Mouse (Mus musculus): ENCODE data around the gene Usf3. TPM values are rescaled to one million over a fixed set of nuclear protein-coding genes. Genes with fewer than 3 reads are reported as not detected.

Gene Usf3
- total RNA-seq (2021), result 10 to 100 TPM; 35.8 to 35.9 TPM
- long read RNA-seq, experiment 1, full-length matches to known transcripts, result 1 of 10 reads
- long read RNA-seq, experiment 1, partial matches to known transcripts, result 0 of 10 reads
- long read RNA-seq, experiment 1, other reads (novel, unspliced or antisense), result 9 of 10 reads
- long read RNA-seq, experiment 2, partial matches to known transcripts, result 0 of 2 reads
- long read RNA-seq, experiment 2, other reads (novel, unspliced or antisense), result 2 of 2 reads

DNA sequence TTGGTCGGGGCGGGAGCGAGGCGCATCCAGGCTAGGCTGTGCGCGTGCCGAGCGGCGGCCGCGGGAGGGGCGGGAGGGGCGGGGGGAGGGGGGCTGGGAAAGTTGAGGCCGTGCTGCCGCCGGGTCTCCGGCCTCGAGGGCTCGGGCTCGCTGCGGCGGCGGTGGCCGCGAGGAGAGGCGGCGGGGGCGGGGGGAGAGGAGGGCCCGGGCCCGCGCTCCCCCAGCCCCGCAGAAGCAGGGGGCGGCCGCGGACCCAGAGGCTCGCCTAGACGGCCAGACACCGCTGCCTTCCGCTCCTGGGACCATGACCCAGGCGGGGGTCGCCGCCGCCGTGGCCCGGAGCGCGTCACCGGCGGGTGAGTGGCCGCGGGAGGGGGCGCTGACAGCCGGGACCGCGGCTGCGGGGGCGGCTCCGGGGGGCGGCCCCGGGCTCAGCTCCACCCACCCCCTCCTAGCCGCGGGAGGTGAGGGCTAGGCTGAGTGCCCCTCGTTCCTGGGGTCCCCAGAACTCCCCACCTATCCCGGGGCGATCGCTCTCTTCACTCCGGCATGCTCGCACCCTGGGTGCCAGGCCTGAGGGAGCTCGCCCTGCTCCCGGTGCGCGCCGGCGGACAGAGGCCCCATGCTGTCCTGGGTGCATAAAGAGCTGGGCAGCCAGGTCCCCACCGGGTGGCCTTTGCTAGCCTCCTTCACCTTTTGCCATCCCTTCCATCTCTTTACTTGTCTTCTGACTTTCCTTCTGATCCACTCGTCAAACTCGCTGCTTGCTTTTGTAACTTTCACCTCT, at the start of gene Usf3:
TSS of gene Usf3 (plus strand) at position 92 of the 787 bp plus-strand sequence.
- peak; percentile 23 to 44 for DNase-seq (ENCODE audit: low spot score in 2 of 2)

DNA sequence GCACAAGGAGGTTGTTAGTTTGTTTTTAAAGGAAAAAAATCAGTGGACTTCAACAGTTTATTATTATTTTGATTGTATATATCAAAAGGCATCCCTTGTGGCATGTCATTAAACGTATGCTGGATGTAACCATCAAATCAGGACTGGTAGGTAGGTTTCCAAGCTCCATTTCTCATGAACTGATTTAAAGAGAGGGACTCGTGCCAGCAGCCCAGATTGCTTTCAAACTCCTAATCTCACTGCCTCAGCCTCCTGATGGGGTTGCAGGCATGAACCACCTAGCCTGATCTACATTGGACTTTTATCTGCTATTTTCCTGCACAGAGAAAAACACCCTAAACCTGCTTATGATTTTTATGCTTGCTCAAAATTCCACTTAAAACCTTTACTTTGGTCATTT, 49.3 kb upstream of the Usf3 start:
- DNase-seq (ENCODE audit: low spot score in 2 of 2), result peak in 1 of 2 experiments; percentile 38

DNA sequence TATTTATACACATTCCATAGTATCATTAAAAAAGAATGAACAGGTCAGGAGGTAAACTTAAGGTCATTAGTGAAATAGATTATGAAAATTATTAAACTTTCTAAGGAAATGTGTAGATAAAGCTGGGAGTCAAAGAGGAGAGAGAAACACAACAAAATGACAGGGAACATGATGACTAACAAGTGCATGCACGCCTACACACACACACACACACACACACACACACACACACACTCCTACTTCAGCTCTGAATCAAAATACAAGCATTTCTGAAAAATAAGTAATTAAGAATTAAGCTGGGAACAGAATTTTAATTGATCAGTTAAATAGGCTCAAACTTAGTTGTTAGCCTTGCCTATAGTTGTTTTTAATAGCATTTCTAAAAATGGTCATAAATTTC, 48.3 kb upstream of the Usf3 start:
- no peak for DNase-seq (ENCODE audit: low spot score in 2 of 2)

DNA sequence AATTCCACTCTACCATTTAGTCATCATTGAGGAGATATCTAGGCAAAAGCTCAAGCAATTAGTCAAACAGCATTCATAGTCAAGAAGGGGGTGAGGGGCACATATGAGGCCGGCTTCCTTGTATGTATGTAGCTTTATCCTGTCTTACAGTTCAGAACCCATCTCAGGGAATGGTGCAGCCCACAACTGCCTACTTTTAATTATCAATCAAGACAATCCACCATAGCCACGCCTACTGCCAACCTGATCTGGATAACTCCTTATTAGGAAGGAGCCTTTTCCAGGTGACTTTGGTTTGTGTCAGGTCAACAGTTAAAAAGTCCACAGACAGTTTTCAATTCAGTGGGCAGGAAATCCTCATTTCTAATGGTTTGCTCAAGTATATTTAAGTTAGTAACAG, 47.6 kb upstream of the Usf3 start:
- no peak for DNase-seq (ENCODE audit: low spot score in 2 of 2)

DNA sequence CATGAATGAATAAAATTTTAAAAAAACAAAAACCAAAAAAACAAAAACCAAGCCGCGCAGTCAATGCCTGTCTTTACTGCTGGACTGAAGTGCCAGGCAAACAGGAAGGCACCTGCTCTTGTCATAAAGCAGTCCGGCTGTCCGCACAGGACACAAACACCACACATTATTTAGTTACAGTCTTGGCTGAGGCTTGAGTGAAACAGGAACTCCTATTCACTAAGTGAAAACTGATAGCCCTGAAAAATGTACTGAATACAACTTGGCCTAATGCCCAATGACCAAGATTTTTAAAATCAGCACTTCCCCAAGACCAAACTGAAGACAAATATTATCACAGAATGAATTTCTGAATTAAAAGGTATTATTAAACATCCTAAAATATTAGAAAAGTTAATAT, 46.6 kb upstream of the Usf3 start:
- no peak for DNase-seq (ENCODE audit: low spot score in 2 of 2)

DNA sequence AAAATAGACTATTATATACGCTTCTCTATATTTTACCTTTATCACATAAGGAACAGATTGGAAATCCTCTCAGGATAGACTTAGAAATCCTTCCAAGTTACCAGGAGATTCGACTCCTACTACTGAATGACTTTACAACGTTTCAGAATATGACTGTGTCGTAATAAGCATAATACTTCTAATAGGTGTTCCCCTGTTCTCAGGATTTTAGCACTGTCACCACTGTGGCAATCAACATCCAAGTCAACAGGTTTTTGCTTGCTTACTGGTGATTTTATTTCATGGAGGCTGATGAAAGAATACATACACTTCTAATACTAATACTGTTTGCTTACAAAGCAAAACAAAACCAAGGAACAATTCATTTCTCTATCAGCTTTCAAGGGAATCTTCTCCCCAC, 40.7 kb upstream of the Usf3 start:
- DNase-seq (ENCODE audit: low spot score in 2 of 2), result no peak

DNA sequence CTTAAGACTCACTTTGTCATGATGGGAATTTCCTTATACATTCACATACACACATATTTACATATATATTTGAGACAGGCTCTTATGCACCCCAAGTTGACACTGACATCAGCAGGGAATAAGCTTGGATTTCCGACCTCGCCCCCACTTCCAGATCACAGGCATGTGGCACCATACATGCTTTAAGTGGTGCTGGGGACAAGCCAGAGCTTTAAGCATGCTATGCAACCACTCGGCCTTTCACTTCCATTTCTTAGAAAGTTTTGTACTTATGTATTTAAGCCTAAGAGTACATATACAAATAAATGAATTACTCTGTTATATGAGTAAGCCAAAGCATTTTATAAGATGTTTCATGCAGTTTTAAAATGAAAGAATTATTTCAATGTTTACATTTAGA, 39.9 kb upstream of the Usf3 start:
- no peak for DNase-seq (ENCODE audit: low spot score in 2 of 2)

DNA sequence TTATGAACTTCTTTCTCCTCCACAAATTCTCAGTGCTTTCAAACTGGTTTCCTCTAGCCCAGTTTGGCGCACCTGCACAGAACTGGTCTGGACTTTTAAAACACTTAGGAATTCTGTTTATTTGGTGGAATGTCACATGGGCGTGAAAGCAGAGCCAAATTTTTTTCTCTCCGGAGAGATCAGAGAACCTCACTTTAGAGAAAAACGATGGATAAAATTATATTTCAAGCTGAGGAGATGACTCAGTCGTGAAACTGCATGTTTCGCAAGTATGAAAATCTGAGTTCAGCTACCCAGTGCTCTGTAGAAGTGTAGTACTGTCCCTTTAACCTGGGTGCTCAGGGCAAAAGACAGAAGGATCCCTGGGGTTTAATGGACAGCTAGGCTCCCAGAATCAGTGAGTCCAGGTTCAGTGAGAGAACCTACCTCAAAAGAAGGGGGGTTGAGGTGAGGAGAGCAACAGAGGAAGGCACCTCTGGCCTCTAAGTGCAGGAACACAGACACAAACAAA, 36.5 kb upstream of the Usf3 start:
- no peak for DNase-seq (ENCODE audit: low spot score in 2 of 2)

DNA sequence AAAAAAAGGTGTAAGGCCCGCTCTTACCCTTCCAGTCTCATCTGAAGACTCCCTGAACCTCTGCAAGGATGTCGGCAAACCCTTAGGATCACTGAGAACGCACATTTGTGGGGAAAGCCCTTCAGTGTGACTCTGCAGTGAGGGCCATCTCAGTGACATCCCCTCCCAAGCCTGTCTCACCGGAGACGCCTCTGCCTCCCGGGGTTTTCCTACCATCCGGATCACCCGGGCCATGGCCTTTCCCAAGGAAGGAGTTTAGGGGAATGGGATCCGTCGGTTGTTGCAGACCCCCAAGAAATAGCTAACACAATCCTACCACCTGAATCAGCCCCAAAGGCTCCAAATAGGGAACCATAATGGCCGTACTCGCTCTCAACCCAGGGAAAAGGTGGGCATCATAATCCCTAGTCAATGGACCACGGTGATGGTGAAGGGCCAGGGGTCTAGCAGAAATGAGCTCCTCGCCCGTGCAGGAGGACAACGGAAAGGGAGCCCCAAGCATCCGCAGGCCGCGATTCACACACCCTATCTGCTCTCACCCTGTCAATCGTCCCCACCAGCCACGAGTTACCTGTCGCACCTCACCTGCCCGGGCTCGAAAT, 34.6 kb upstream of the Usf3 start:
- no peak for DNase-seq (ENCODE audit: low spot score in 2 of 2)

DNA sequence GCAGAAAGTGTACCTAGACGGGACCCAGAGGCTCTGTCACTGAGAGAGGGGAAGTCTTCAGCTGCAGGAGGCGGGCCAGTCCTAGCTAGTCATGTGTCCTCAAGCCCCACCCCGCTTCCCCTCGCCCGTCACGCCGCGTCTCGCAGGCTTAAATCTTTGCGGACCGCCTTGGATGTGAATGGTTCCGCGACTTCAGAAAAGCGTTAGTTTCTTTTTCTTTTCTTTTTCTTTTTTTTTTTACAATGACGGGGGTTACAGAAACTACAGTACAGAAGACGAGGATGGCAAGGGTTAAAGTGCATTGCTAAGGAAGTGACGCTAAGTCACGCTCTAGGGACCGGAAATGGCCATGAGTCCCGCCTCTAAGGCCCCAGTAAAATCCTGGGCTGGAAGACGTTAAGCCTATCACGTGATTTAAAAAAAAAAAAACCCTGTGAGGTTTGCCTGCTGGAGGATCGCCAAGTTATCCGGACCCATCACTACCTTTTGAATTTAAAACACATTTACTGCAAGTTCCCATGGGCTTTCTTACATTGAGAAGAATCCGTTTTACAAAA, 34.0 kb upstream of the Usf3 start:
- DNase-seq (ENCODE audit: low spot score in 2 of 2), result peak; percentile 83

DNA sequence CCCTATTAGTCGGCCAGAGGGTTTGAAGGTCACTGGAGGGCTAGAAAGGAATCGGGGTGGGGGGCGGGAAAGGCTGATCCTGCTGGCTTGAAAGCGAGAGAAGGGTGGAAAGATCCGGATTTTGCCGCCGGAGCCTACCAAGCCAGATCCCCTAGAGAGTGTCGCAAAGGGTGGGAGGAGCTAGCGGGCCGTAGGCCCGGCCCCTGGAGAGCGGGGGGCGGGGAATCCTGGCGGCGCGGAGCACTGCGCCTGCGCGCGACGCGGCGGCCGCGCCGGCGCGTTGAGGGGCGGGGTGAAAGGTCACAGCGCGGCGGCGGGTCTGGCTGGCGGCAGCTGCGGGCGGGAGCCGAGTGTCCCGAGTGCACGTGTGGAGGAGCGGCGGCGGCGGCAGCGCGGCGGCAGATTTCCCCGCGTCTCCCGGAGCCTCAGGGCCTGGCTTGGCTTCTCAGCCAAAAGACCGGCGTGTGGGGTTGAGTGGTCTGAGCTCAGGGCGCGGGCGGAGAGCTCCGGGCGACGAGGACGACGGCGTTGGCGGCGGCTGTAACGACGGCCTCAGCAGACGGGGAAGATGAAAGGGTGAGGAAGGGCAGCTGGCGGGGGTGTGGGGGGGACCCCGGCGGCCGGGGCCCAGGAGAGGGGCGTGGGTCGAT, 33.4 kb upstream of the Usf3 start, which contains the start of the genes Atp6v1a and Naa50:
TSS of gene Atp6v1a (minus strand) at position 170 of the 650 bp plus-strand sequence.
TSS of gene Naa50 (plus strand) at position 295 of the 650 bp plus-strand sequence.
- peak; percentile 83 to 94 for DNase-seq (ENCODE audit: low spot score in 2 of 2)

DNA sequence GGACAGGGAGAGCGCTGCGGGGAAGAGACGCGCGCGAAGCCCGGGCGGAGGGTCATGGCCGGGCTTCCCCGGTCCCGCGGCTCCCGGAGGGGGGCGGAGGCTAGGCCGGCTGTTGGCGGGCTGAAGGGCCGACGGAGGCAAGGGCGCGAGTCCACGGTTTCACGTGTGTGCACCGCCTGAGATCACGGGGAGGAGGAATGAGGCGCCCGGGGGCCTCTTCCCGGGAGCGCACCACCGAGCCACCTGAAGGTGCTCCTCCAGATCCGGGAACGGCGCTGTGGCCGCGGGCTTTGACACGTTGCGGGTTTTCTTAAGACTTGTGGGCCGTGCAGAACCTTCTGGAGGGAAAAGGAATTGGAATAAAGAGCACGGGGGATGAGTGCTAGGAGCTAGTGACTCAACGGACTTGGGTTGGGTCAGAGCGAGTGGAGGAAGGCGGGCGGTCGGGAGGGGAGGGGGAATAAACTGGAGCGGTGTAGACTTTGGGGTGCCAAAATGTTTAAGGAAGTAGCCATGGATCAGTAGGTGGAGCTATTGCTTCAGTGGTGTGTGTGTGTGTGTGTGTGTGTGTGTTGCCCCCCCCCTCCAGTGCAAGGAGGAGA, 32.8 kb upstream of the Usf3 start:
- DNase-seq (ENCODE audit: low spot score in 2 of 2), result peak; percentile 48 to 58

DNA sequence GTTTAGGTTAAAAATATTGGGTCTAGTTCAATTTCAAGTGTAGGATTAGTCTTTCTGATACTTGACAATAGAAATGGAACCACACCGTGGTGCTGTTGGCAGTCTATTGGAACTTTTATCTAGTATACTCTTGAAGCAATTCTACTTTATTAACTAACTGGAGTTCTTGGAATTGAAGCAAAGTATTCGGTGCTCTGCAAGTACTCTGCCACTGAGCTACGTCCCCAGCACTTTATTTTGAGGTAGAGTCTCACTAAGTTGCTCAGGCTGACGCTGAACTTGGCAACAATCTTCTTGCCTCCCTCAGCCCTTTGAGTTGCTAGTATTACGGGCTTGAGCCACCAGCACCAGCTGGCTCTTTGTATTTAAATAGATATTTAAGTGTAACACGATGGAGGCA, 31.6 kb upstream of the Usf3 start:
- DNase-seq (ENCODE audit: low spot score in 2 of 2), result peak in 1 of 2 experiments; percentile 31

DNA sequence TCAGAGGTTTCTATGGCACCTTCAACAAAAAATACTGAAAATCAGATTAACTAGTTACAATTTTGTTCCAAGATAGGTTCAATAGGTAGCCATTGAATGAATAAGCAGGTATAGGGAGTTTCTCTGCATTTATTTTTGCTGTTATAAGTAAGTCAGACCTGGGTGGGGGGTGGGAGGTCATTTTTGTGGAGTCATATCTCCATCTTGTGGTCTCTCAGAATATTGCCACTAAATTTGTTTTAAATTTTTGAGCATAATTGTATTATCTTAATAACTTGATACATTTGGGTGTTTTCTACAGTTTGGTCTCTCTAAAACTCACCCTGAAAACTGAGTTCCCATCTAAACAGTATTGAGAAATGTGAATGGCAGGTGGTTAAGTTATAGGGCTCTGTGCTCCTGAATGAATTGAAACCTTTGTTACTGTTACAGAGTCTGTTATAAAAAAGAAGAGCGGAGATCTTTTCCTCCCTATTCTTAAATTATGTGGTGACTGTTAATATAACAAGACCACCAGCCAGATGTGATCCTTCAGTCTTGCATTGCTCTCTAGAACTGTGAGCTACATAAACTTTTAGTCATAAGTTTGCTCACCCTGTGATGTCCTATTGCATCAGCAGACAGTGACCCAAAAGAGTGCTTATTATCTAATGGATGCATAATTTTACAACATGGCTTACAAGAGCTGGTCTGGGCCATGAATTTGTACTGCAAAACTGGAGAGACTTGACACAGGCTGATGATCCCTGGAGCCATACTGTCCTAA, 23.9 kb upstream of the Usf3 start:
- DNase-seq (ENCODE audit: low spot score in 2 of 2), result no peak

DNA sequence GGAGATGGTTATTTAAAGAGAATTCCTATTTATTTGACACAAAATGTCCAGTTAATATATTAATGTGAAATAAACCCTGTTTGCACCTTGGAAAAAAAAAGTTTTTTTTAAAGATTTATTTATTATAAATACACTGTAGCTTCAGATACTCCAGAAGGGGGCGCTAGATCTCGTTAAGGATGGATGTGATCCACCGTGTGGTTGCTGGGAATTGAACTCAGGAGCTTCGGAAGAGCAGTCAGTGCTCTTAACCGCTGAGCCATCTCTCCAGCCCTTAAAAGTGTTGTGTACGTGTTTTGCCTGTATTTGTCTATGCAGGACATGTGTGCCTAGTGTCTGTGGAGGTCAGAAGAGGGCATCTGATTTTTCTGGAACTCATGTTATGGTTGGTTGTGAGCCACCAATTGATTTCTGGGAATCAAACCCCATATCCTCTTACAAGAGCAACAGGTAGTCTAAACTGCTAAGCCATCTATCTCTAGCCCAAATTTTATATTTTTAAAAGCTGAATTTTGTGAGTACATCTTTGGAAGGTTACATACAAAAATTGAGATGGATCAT, 18.5 kb upstream of the Usf3 start:
- no peak for DNase-seq (ENCODE audit: low spot score in 2 of 2)

DNA sequence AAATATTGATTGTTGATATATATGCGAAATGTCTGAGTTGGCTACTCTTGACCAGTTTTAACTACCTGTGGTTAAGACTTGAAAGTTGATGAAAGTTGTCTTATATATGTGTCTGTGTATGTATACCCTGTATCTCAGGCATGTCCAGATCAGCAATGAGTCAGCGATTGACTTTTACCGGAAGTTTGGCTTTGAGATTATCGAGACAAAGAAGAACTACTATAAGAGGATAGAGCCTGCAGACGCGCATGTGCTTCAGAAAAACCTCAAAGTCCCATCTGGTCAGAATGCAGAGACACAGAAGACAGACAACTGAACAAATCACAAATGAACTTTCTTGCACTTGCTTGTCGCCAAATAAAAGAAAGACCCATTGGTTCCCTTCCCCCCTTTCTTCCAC, 13.7 kb upstream of the Usf3 start:
- DNase-seq (ENCODE audit: low spot score in 2 of 2), result no peak

DNA sequence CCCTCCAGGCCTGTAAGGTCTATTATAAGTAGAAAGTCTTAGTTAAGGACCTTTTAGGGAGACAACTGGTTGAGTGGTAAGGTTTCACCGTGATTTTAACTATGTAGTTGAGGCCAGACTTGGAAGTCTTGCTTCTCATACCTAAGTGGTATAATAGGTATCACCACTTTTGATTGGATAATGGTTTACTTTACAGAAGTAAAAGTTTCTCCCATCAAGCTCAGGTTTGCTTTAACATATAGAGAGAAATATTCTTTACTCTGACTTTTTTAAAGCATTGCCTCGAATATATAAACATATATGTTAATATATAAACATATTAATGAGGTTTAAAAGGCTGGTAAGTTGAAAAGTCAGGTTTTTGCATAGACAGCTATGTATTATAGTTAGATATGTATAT, 9.2 kb upstream of the Usf3 start:
- DNase-seq (ENCODE audit: low spot score in 2 of 2), result no peak

DNA sequence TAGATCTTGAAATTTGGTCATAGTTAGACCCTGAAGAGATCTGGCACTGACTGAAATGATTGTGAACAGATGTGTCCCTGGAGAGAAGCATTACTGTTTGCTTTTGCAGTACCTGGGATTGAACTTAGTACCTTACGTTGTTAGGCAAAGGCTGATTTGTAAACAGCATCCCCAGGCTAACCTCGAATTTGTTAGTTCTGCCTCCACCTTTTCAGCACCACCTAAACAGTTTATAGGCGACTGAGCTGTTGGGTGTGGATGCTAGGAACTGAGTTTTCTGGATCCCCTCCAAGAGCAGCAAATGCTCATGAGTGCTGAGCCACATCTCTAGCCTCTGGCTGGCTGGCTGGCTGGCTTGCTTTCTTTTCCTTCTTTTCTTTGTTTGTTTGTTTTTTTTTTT, 7.9 kb upstream of the Usf3 start:
- DNase-seq (ENCODE audit: low spot score in 2 of 2), result no peak

DNA sequence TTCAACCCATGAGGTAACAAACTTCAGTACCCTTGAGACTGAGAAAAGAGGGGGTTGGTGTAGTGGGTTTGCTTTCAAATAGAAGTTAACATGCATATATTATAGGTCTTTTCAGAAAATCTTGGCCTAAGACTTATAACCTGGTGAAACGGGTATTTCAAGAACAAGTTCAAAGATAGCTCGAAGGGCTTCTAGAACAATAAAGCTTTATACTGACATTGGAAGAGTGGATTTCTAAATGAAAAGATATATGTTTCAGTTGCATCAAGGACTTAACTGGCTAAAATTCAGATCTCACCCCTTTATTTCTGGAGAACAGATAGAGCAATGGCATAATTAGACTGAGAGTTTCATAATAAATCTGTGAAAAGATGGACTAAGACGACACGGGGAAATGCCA, 4.1 kb upstream of the Usf3 start:
- no peak for DNase-seq (ENCODE audit: low spot score in 2 of 2)

Data from left cerebral cortex, adult 18-20 months (tissue).